Mouse (Mus musculus) retina, postnatal 1 day (tissue): ENCODE results near the gene Mamdc4.

Source experiments
- DNase-seq: peaks from one replicate; pipeline ENCODE4 v3.0.0-alpha.2; 2012

Mamdc4 gene

GRCm38 (mm10) chr2:25582466-25583119 lies 7.9 kb upstream of the Mamdc4 start:
- DNase-seq, result peak; percentile 50

- DNase-seq, result no peak
Measured at GRCm38 (mm10) chr2:25581901-25582301, 7.3 kb upstream of the Mamdc4 start.

GRCm38 (mm10) chr2:25581294-25581864 lies 6.7 kb upstream of the Mamdc4 start, which contains the start of gene Ajm1:
Gene Ajm1, minus strand, starts transcription at chr2:25581757.
- DNase-seq, result peak; percentile 76

GRCm38 (mm10) chr2:25580621-25581101 lies 6.0 kb upstream of the Mamdc4 start:
- no peak for DNase-seq

GRCm38 (mm10) chr2:25579737-25580460 lies 5.3 kb upstream of the Mamdc4 start:
- DNase-seq, result peak; percentile 55

GRCm38 (mm10) chr2:25578796-25579736 lies 4.4 kb upstream of the Mamdc4 start:
- DNase-seq, result peak; percentile 30

- peak; percentile 63 for DNase-seq
Measured at GRCm38 (mm10) chr2:25577951-25578795, 3.5 kb upstream of the Mamdc4 start.

- DNase-seq, result peak; percentile 54
Measured at GRCm38 (mm10) chr2:25576965-25577891, 2.6 kb upstream of the Mamdc4 start.

GRCm38 (mm10) chr2:25576028-25576850 lies 1.6 kb upstream of the Mamdc4 start:
- DNase-seq, result no peak

- DNase-seq, result no peak
Measured at GRCm38 (mm10) chr2:25575432-25576027, 885 bp upstream of the Mamdc4 start.

GRCm38 (mm10) chr2:25574136-25574535 lies 509 bp downstream of the Mamdc4 start:
- no peak for DNase-seq

- no peak for DNase-seq
Measured at GRCm38 (mm10) chr2:25573068-25573467, 1.6 kb downstream of the Mamdc4 start.

GRCm38 (mm10) chr2:25571221-25571620 lies 3.4 kb downstream of the Mamdc4 start:
- no peak for DNase-seq

- DNase-seq, result no peak
Measured at GRCm38 (mm10) chr2:25569323-25569722, 5.3 kb downstream of the Mamdc4 start.

GRCm38 (mm10) chr2:25568473-25569019 lies 6.1 kb downstream of the Mamdc4 start:
- DNase-seq, result no peak

GRCm38 (mm10) chr2:25566558-25566957 lies 8.1 kb downstream of the Mamdc4 start:
- DNase-seq, result no peak

- DNase-seq, result no peak
Measured at GRCm38 (mm10) chr2:25565741-25566140, 8.9 kb downstream of the Mamdc4 start.

- DNase-seq, result no peak
Measured at GRCm38 (mm10) chr2:25561946-25562345, 12.7 kb downstream of the Mamdc4 start.

- no peak for DNase-seq
Measured at GRCm38 (mm10) chr2:25560551-25560950, 14.1 kb downstream of the Mamdc4 start.
